In the genomic region with DNA sequence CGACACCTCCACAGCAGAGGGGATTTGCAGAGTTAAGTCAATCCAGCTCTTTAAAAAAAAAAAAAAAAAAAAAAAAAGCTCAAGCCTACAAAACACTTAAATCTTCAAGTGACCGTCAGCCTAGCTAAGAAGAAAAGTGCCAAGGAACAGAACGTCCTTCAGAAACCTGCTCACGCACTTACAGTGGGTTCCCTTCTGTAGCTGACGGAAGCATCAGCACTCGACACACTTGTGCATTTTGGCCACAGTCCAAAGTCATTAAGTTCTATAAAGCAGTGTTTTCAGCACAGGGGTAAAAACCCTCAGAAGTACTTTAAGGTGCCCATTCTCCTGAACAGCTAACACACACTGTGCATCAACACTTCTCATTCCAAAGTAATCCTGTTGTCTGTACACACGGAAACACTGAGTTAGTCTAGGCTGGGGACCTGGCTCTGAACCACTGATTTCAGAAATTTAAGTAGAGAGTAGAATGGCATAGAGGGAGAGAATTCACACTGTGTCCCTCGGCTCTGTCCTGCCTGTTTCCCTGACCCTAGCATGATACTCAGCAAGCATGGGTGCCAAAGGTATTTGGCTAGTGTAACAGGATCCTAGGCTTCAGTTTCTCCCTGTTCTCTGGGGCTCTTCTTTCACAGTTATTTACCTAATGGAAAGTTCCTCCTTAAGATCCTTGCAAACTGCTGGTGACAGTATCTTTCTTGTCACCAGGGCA, we compare ENCODE assay signal across 8 mouse cellular contexts.
DNase-seq lines count a peak whose midpoint lies in the region; ATAC-seq and TF ChIP-seq lines count a peak whose summit lies in the region.

No protein-coding gene starts in this region.

- no peak for TF ChIP-seq POLR2A in lung, adult 2 months (IDR thresholded peaks at IDR 0.05; ENCODE audit: borderline replicate concordance, extremely low read depth, low read depth, low read length)

- no peak for ATAC-seq in hindbrain, embryonic 15.5 days (ENCODE audit: low FRiP score, low read depth)
- ATAC-seq in hindbrain, embryonic 11.5 days (ENCODE audit: low FRiP score), result no peak
- ATAC-seq in heart, embryonic 13.5 days (ENCODE audit: extremely low read depth, insufficient number of reproducible peaks, low FRiP score, low TSS enrichment), result no peak

- H3K4me1 ChIP-seq in hindbrain, embryonic 15.5 days (replicated peaks), result peaks cover 5% of the 10 kb centered on the region; the same call in 1 of the 2 replicates
- H3K4me1 ChIP-seq in hindbrain, embryonic 11.5 days (replicated peaks; ENCODE audit: control insufficient read depth, insufficient read depth, low read length), result no peaks in the 10 kb centered on the region
- H3K4me1 ChIP-seq in brown adipose tissue, adult 24 weeks (ENCODE audit: control insufficient read depth, insufficient read depth, insufficient read length, low read length), result peaks cover 34% of the 10 kb centered on the region
- H3K4me1 ChIP-seq in heart, embryonic 13.5 days, result peaks cover 73% of the 10 kb centered on the region
- H3K4me1 ChIP-seq in lung, adult 2 months (ENCODE audit: control insufficient read depth, insufficient read depth, low read length), result peaks cover 17% of the 10 kb centered on the region

- H3K4me2 ChIP-seq in hindbrain, embryonic 15.5 days, result no peak overlapping the region
- H3K4me2 ChIP-seq in hindbrain, embryonic 11.5 days (replicated peaks; ENCODE audit: low read depth, low read length), result no peak overlapping the region
- peak overlapping the region; percentile 1; the same call in 1 of the 2 replicates for H3K4me2 ChIP-seq in heart, embryonic 13.5 days

- no peak for DNase-seq in hindbrain, embryonic 11.5 days (ENCODE audit: low spot score)
- DNase-seq in lung, adult 2 months, result peak; percentile 63
- no peak for DNase-seq in thymus, postnatal 36 days
- no peak for DNase-seq in thymus, postnatal 14 days
- DNase-seq in left cerebral cortex, adult 2 months (ENCODE audit: extremely low spot score in 1 of 2, low spot score in 2 of 2), result no peak

- H3K9ac ChIP-seq in hindbrain, embryonic 15.5 days, result no peak overlapping the region
- H3K9ac ChIP-seq in hindbrain, embryonic 11.5 days (ENCODE audit: low read depth, low read length), result no peak overlapping the region
- H3K9ac ChIP-seq in heart, embryonic 13.5 days, result 0 out of 2 replicates have a peak overlapping the region, but pooled peaks have one; percentile 48

- 45% methylated on average over 8 of the region's 8 CpGs for WGBS in hindbrain, embryonic 15.5 days
- 75% methylated on average over 8 of the region's 8 CpGs for WGBS in hindbrain, embryonic 11.5 days
- WGBS in heart, embryonic 13.5 days, result 28% methylated on average over 8 of the region's 8 CpGs
- 44% methylated on average over 8 of the region's 8 CpGs for WGBS in lung, adult 2 months

- H3K4me3 ChIP-seq in hindbrain, embryonic 15.5 days, result no peak overlapping the region
- no peak overlapping the region for H3K4me3 ChIP-seq in hindbrain, embryonic 11.5 days (ENCODE audit: low read depth, low read length)
- H3K4me3 ChIP-seq in brown adipose tissue, adult 24 weeks (ENCODE audit: insufficient read depth, low read depth, low read length), result no peak overlapping the region
- H3K4me3 ChIP-seq in heart, embryonic 13.5 days, result no peak overlapping the region
- no peak overlapping the region for H3K4me3 ChIP-seq in lung, adult 2 months (replicated peaks; ENCODE audit: extremely low read depth, low read depth, low read length)
- H3K4me3 ChIP-seq in left cerebral cortex, adult 2 months, result no peak overlapping the region

- H3K9me3 ChIP-seq in hindbrain, embryonic 15.5 days, result no peaks in the 10 kb centered on the region
- H3K9me3 ChIP-seq in hindbrain, embryonic 11.5 days (ENCODE audit: control insufficient read depth, low read length), result no peaks in the 10 kb centered on the region
- no peaks in the 10 kb centered on the region for H3K9me3 ChIP-seq in heart, embryonic 13.5 days

- intact Hi-C loops in left cerebral cortex, adult 2 months (cut with DNase I), result loop anchor here (2.0 kb wide), 1 partner anchor 134 kb away; no protein-coding TSS in a partner anchor

- H3K27ac ChIP-seq in hindbrain, embryonic 15.5 days (replicated peaks), result peak overlapping the region; percentile 36; the same call in 1 of the 2 replicates
- H3K27ac ChIP-seq in hindbrain, embryonic 11.5 days (ENCODE audit: low read depth, low read length), result no peak overlapping the region
- H3K27ac ChIP-seq in brown adipose tissue, adult 24 weeks (replicated peaks; ENCODE audit: low read depth, low read length), result peak overlapping the region; percentile 86
- H3K27ac ChIP-seq in heart, embryonic 13.5 days (replicated peaks), result peak overlapping the region; percentile 84
- no peak overlapping the region; the same call in 1 of the 2 replicates for H3K27ac ChIP-seq in left cerebral cortex, adult 2 months

- H3K27me3 ChIP-seq in hindbrain, embryonic 15.5 days, result no peaks in the 10 kb centered on the region
- H3K27me3 ChIP-seq in hindbrain, embryonic 11.5 days (ENCODE audit: control insufficient read depth, insufficient read depth, low read length), result no peaks in the 10 kb centered on the region
- H3K27me3 ChIP-seq in heart, embryonic 13.5 days (replicated peaks), result no peaks in the 10 kb centered on the region

- TF ChIP-seq CTCF in lung, adult 2 months (IDR thresholded peaks at IDR 0.05; ENCODE audit: insufficient read depth, low read length), result no peak
- no peak for TF ChIP-seq CTCF in left cerebral cortex, adult 2 months (IDR thresholded peaks at IDR 0.05)

- peaks cover 2% of the 10 kb centered on the region for H3K36me3 ChIP-seq in hindbrain, embryonic 15.5 days
- H3K36me3 ChIP-seq in hindbrain, embryonic 11.5 days (ENCODE audit: control insufficient read depth, insufficient read depth, low read length), result no peaks in the 10 kb centered on the region
- H3K36me3 ChIP-seq in heart, embryonic 13.5 days, result peaks cover 12% of the 10 kb centered on the region

Comparison
In these comparisons a context has a peak if more than half of its experiments do, and no peak if none do; other contexts are left out.
1. H3K27ac ChIP-seq: peak in hindbrain, embryonic 15.5 days (single experiment), brown adipose tissue, adult 24 weeks (single experiment) and heart, embryonic 13.5 days (single experiment); none in hindbrain, embryonic 11.5 days (single experiment) and left cerebral cortex, adult 2 months (single experiment).